16 mouse cellular contexts compared by ENCODE assay signal in the genomic region with DNA sequence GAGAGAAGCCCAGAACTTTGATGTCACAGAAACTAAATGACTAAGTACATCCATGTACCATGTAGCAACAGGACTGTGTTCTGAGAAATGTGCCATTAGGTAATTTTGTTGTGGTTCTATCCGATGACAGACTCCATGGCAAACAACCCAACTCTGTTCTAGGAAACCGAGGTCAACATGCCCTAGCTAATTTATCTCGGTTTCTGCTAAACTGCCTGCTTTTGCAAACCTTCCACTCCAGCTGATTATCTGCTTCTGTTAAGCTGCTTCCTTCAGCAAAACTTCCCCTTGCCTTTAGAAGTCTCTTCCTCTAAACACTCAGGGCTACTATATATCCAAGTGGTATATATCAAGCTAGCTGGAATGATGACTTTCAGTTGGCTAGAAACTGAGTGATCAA.
"Had no signal": no experiment of that assay in that cellular context is flagged by ENCODE, and none has a peak within 500 bp of the region (broad histone marks: within the 10 kb centered on the region; RNA-seq: fewer than 3 reads in every experiment).

No protein-coding gene starts in this region.

- H3K4me2 ChIP-seq: liver, embryonic 15.5 days; lung, embryonic 15.5 days; midbrain, embryonic 12.5 days; neural tube, embryonic 12.5 days had no signal

- H3K27me3 ChIP-seq: liver, embryonic 15.5 days; lung, embryonic 15.5 days; midbrain, embryonic 12.5 days; neural tube, embryonic 12.5 days had no signal

- H3K27ac ChIP-seq: liver, embryonic 15.5 days; lung, embryonic 15.5 days; macrophage; midbrain, embryonic 10.5 days; midbrain, embryonic 12.5 days; neural tube, embryonic 12.5 days had no signal

- H3K4me1 ChIP-seq: liver, embryonic 15.5 days; lung, embryonic 15.5 days; midbrain, embryonic 10.5 days; midbrain, embryonic 12.5 days; neural tube, embryonic 12.5 days had no signal

- H3K4me3 ChIP-seq: liver, embryonic 15.5 days; lung, embryonic 15.5 days; midbrain, embryonic 10.5 days; midbrain, embryonic 12.5 days; neural tube, embryonic 12.5 days had no signal

- H3K9ac ChIP-seq: liver, embryonic 15.5 days; liver, postnatal 0 days; lung, embryonic 15.5 days; midbrain, embryonic 12.5 days; neural tube, embryonic 12.5 days had no signal

- H3K36me3 ChIP-seq: liver, embryonic 15.5 days; lung, embryonic 15.5 days; midbrain, embryonic 10.5 days; midbrain, embryonic 12.5 days; neural tube, embryonic 12.5 days had no signal

- H3K9me3 ChIP-seq: liver, embryonic 15.5 days; lung, embryonic 15.5 days; midbrain, embryonic 10.5 days; midbrain, embryonic 12.5 days; neural tube, embryonic 12.5 days had no signal

- ATAC-seq: liver, postnatal 0 days; lung, postnatal 0 days had no signal

- DNase-seq: liver, postnatal 0 days; lung, adult 2 months; lung, postnatal 14 days; lung, postnatal 36 days; right cerebral cortex, postnatal 14 days; spleen, adult 18-20 months; thymus, adult 18-20 months; thymus, postnatal 14 days; thymus, postnatal 36 days had no signal
